Mouse (Mus musculus): Measurements from ENCODE around the gene C1qtnf6. TPM values are rescaled to one million over a fixed set of nuclear protein-coding genes. Genes with fewer than 3 reads are reported as not detected.
A peak's percentile ranks its signal among the peaks of the same experiment; 100 is the strongest.

The C1qtnf6 gene
- total and polyA plus RNA-seq, 3 experiments, result 5.7 to 28.1 (median 6.3) TPM

DNA sequence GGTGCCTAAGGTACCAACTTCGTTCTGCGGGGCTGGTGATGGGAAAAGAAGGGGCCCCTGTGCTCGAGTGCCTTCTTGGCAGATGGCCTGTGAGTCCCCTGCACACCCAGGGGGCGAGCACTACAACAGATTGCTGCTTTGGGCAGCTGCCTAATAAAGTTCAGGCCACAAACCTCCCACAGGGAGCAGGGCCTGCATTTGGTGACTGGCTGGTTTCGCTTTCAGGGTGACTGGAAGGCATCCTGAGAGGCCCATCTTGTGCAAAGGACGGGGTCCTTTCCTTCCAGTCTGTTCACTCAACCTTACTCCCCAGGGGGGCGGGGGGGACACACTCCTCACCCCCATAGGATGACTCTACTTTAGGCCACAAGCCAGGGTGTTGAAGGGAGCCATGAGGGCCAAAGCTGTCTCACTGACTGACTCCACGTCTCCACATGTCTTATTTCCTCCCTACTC is 21.1 kb downstream of the C1qtnf6 start:
- peaks cover 4% of the 10 kb centered on the region for H3K9me3 ChIP-seq (replicated peaks; ENCODE audit: low read length)
- in situ Hi-C loops (cut with MboI; ENCODE audit: low pct_ligation_motif_present, low pct_unique_long_range_greater_than_20kb, low sequenced_read_pairs) (loop anchor here (5.0 kb wide), 1 partner anchor 63 kb away; no protein-coding TSS in a partner anchor), dilution Hi-C loops (cut with MboI; ENCODE audit: extremely low pct_ligation_motif_present, extremely low pct_unique_long_range_greater_than_20kb, low sequenced_read_pairs) (no loop called here)
- H3K27me3 ChIP-seq (replicated peaks), result no peaks in the 10 kb centered on the region
- H3K4me1 ChIP-seq (ENCODE audit: control insufficient read depth in 1 of 2, insufficient read depth in 2 of 2), result peaks cover 30 to 70% of the 10 kb centered on the region in 2 experiments
- peak; percentile 96 for DNase-seq (ENCODE audit: extremely low read depth)
- TF ChIP-seq GABPA (IDR thresholded peaks at IDR 0.05; ENCODE audit: insufficient replicate concordance, low read depth, low read length) (no peak), RCOR1 (conservative IDR thresholded peaks at IDR 0.05; ENCODE audit: low read depth, low read length) (peak; percentile 92), JUND (conservative IDR thresholded peaks at IDR 0.05; ENCODE audit: low read depth, low read length) (peak; percentile 40; the same call in 1 of the 2 replicates), MYC (IDR thresholded peaks at IDR 0.05; ENCODE audit: low read depth, low read length) (peak; percentile 60; the same call in 1 of the 2 replicates), MXI1 (IDR thresholded peaks at IDR 0.05; ENCODE audit: low read depth, low read length) (no peak; the same call in 1 of the 2 replicates), NELFE (IDR thresholded peaks at IDR 0.05; ENCODE audit: low read depth, low read length) (0 out of 2 replicates have a peak, but pooled peaks have one; percentile 36), POLR2A (IDR thresholded peaks at IDR 0.05; ENCODE audit: low read depth, low read length) (peak; percentile 38), CHD1 (IDR thresholded peaks at IDR 0.05; ENCODE audit: low read depth, low read length) (peak; percentile 34), HCFC1 (IDR thresholded peaks at IDR 0.05; ENCODE audit: low read depth, low read length) (no peak; the same call in 1 of the 2 replicates), ZNF384 (IDR thresholded peaks at IDR 0.05; ENCODE audit: low read depth, low read length) (no peak), USF1 (IDR thresholded peaks at IDR 0.05; ENCODE audit: low read depth, low read length) (no peak), ZMIZ1 (IDR thresholded peaks at IDR 0.05; ENCODE audit: low read depth, low read length) (peak; percentile 60; the same call in 1 of the 2 replicates), ETS1 (conservative IDR thresholded peaks at IDR 0.05; ENCODE audit: low read depth, low read length) (peak; percentile 97), TBP (conservative IDR thresholded peaks at IDR 0.05; ENCODE audit: low read depth, low read length) (peak; percentile 88), TCF12 (IDR thresholded peaks at IDR 0.05; ENCODE audit: low read depth, low read length) (peak; percentile 98), CTCF (conservative IDR thresholded peaks at IDR 0.05 in 1 of 2, IDR thresholded peaks at IDR 0.05 in 1 of 2; ENCODE audit: low read depth in 2 of 2, low read length in 2 of 2) (no peak), POLR2AphosphoS2 (IDR thresholded peaks at IDR 0.05; ENCODE audit: low read depth, low read length) (no peak), MEF2A (IDR thresholded peaks at IDR 0.05; ENCODE audit: borderline replicate concordance, low read depth, low read length) (peak; percentile 96), MAZ (IDR thresholded peaks at IDR 0.05; ENCODE audit: low read depth, low read length) (peak; percentile 90), KAT2A (IDR thresholded peaks at IDR 0.05; ENCODE audit: insufficient replicate concordance, low read length) (0 out of 2 replicates have a peak, but pooled peaks have one; percentile 63), EP300 (IDR thresholded peaks at IDR 0.05; ENCODE audit: low read length) (peak; percentile 96), CHD2 (IDR thresholded peaks at IDR 0.05; ENCODE audit: low read length) (peak; percentile 85), MAX (IDR thresholded peaks at IDR 0.05; ENCODE audit: low read length) (0 out of 2 replicates have a peak, but pooled peaks have one; percentile 59), RAD21 (IDR thresholded peaks at IDR 0.05; ENCODE audit: low read depth, low read length) (no peak; the same call in 1 of the 2 replicates), IRF4 (IDR thresholded peaks at IDR 0.05; ENCODE audit: low read depth, low read length) (peak; percentile 99), MAFK (IDR thresholded peaks at IDR 0.05; ENCODE audit: insufficient replicate concordance, low read length) (peak; percentile 72), NRF1 (IDR thresholded peaks at IDR 0.05; ENCODE audit: low read depth, low read length) (peak; percentile 17; the same call in 1 of the 2 replicates), ELF1 (IDR thresholded peaks at IDR 0.05; ENCODE audit: low read depth, low read length) (peak; percentile 36; the same call in 1 of the 2 replicates), BHLHE40 (IDR thresholded peaks at IDR 0.05; ENCODE audit: low read depth, low read length) (peak; percentile 93), SIN3A (IDR thresholded peaks at IDR 0.05; ENCODE audit: low read length) (peak; percentile 82; the same call in 1 of the 2 replicates), USF2 (conservative IDR thresholded peaks at IDR 0.05; ENCODE audit: low read depth, low read length) (no peak), ZKSCAN1 (IDR thresholded peaks at IDR 0.05; ENCODE audit: borderline replicate concordance, low read depth, low read length) (no peak), PAX5 (IDR thresholded peaks at IDR 0.05; ENCODE audit: low read length) (no peak), ZC3H11A (IDR thresholded peaks at IDR 0.05; ENCODE audit: low read depth, low read length) (no peak), JUN (IDR thresholded peaks at IDR 0.05; ENCODE audit: insufficient read depth, low read depth, low read length) (peak; percentile 68), E2F4 (IDR thresholded peaks at IDR 0.05; ENCODE audit: insufficient replicate concordance, low read depth, low read length) (no peak), SMC3 (IDR thresholded peaks at IDR 0.05; ENCODE audit: low read depth, low read length) (no peak; the same call in 1 of the 2 replicates), UBTF (IDR thresholded peaks at IDR 0.05; ENCODE audit: low read depth, low read length) (peak; percentile 89)
- H3K4me2 ChIP-seq (ENCODE audit: insufficient read depth, low read depth, poor library complexity, severe bottlenecking), result peak overlapping the region; percentile 55
- H3K79me2 ChIP-seq (replicated peaks; ENCODE audit: control insufficient read depth, extremely low read depth, insufficient read depth, poor library complexity, severe bottlenecking), result no peaks in the 10 kb centered on the region
- peak overlapping the region; percentile 54 for H3K9ac ChIP-seq (ENCODE audit: insufficient read depth, low read depth)
- peak overlapping the region in 2 of 3 experiments; percentile 7 to 12 for H3K4me3 ChIP-seq (replicated peaks in 1 of 3; ENCODE audit: low read depth in 2 of 3, low read length in 2 of 3, poor library complexity in 1 of 3)
- peaks cover 0 to 2% of the 10 kb centered on the region in 2 experiments for H3K36me3 ChIP-seq (replicated peaks in 1 of 2; ENCODE audit: control insufficient read depth in 1 of 2, insufficient read depth in 1 of 2, low read length in 1 of 2)
- H3K27ac ChIP-seq (ENCODE audit: insufficient read depth, low read depth), result peak overlapping the region; percentile 97

Data from CH12.LX (cell line).